Mouse (Mus musculus) C2C12 (cell line): ENCODE results near the gene Gm20388.

Experiments used
- CEBPB ChIP-seq: IDR thresholded peaks from one replicate; pipeline ENCODE4 v1.6.1; 2011; ENCODE audit warnings: low read depth, mild to moderate bottlenecking, control low read depth, moderate library complexity
- CTCF ChIP-seq: IDR thresholded peaks from one replicate; pipeline ENCODE4 v1.5.1; 2011; ENCODE audit not compliant: control insufficient read depth, insufficient read depth, insufficient read length
- MAX ChIP-seq: IDR thresholded peaks from one replicate; pipeline ENCODE4 v1.6.1; 2011; ENCODE audit warnings: mild to moderate bottlenecking, control low read depth
- MYOD1 ChIP-seq: IDR thresholded peaks from one replicate; pipeline ENCODE4 v1.6.1; 2011; ENCODE audit warnings: low read depth; ENCODE audit not compliant: control insufficient read depth, insufficient read length

- TF ChIP-seq MYOD1 (no peak), MAX (no peak), CTCF (no peak), CEBPB (no peak)
These were observed 3334.9 kb downstream of the Gm20388 start for GRCm38 (mm10) chr8:123245543-123245942.
